Mouse (Mus musculus): ENCODE measurements at regions not wholly inside any gene's neighbourhood (a gene's known extent, or its start where the extent isn't known, plus 50 kb on each side); places are given as distances from the start of the nearest gene placed in this dataset.

GRCm38 (mm10) chr8:33123061-33123587, 305.4 kb upstream of the 5930422O12Rik start:
- Histone ChIP-seq H3K36me3 (ENCODE audit: control insufficient read depth, insufficient read depth) (no peaks in the 10 kb centered on the region), H3K4me3 (ENCODE audit: low read depth, low read length) (no peak overlapping the region), H3K27me3 (replicated peaks; ENCODE audit: control insufficient read depth, insufficient read depth, low read length) (no peaks in the 10 kb centered on the region), H3K9ac (ENCODE audit: low read depth, low read length) (no peak overlapping the region), H3K4me1 (replicated peaks; ENCODE audit: control insufficient read depth, insufficient read depth, low read length) (no peaks in the 10 kb centered on the region), H3K9me3 (ENCODE audit: control insufficient read depth) (no peaks in the 10 kb centered on the region), H3K4me2 (replicated peaks; ENCODE audit: low read depth) (no peak overlapping the region), H3K27ac (ENCODE audit: low read depth, low read length) (no peak overlapping the region)
- TF ChIP-seq CTCF (IDR thresholded peaks at IDR 0.05; ENCODE audit: low read depth), result no peak
- WGBS, result 77% methylated on average over 3 of the region's 3 CpGs
- ATAC-seq, result no peak

- Histone ChIP-seq H3K9me3 (ENCODE audit: control insufficient read depth) (no peaks in the 10 kb centered on the region), H3K27ac (ENCODE audit: low read depth, low read length) (no peak overlapping the region), H3K4me2 (replicated peaks; ENCODE audit: low read depth) (no peak overlapping the region), H3K9ac (ENCODE audit: low read depth, low read length) (no peak overlapping the region), H3K4me3 (ENCODE audit: low read depth, low read length) (no peak overlapping the region), H3K4me1 (replicated peaks; ENCODE audit: control insufficient read depth, insufficient read depth, low read length) (no peaks in the 10 kb centered on the region), H3K27me3 (replicated peaks; ENCODE audit: control insufficient read depth, insufficient read depth, low read length) (no peaks in the 10 kb centered on the region), H3K36me3 (ENCODE audit: control insufficient read depth, insufficient read depth) (no peaks in the 10 kb centered on the region)
- ATAC-seq, result no peak
- WGBS, result 90% methylated on average over 2 of the region's 2 CpGs
- TF ChIP-seq CTCF (IDR thresholded peaks at IDR 0.05; ENCODE audit: low read depth), result no peak
Measured at GRCm38 (mm10) chr8:33126981-33127380, 301.5 kb upstream of the 5930422O12Rik start.

DNA sequence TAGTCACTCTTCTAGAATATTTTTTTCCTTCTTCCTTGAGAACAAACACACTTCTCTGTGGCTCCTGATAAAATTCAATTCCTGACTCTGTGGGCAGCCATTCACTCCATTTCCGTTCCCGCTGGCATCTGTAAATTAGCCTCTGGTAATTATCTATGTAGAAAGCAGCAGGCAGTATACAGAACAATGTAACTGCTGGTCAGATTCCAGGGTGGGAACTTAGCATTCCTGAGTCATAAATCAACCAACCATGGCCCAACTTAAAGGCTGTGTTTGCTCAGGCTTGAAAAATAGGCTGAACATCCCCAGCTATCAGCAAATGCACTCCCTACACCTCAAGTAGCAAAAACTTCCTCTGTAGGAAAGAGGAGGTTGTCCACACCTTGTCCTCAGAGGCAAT, 289.6 kb upstream of the 5930422O12Rik start:
- no peak overlapping the region for H3K4me2 ChIP-seq (replicated peaks; ENCODE audit: low read depth)
- H3K9ac ChIP-seq (ENCODE audit: low read depth, low read length), result no peak overlapping the region
- H3K27ac ChIP-seq (ENCODE audit: low read depth, low read length), result no peak overlapping the region
- WGBS, result 6% methylated on average over 2 of the region's 2 CpGs
- no peaks in the 10 kb centered on the region for H3K9me3 ChIP-seq (ENCODE audit: control insufficient read depth)
- H3K27me3 ChIP-seq (replicated peaks; ENCODE audit: control insufficient read depth, insufficient read depth, low read length), result no peaks in the 10 kb centered on the region
- no peaks in the 10 kb centered on the region for H3K4me1 ChIP-seq (replicated peaks; ENCODE audit: control insufficient read depth, insufficient read depth, low read length)
- H3K4me3 ChIP-seq (ENCODE audit: low read depth, low read length), result no peak overlapping the region
- no peaks in the 10 kb centered on the region for H3K36me3 ChIP-seq (ENCODE audit: control insufficient read depth, insufficient read depth)
- TF ChIP-seq CTCF (IDR thresholded peaks at IDR 0.05; ENCODE audit: low read depth), result no peak
- no peak for ATAC-seq

DNA sequence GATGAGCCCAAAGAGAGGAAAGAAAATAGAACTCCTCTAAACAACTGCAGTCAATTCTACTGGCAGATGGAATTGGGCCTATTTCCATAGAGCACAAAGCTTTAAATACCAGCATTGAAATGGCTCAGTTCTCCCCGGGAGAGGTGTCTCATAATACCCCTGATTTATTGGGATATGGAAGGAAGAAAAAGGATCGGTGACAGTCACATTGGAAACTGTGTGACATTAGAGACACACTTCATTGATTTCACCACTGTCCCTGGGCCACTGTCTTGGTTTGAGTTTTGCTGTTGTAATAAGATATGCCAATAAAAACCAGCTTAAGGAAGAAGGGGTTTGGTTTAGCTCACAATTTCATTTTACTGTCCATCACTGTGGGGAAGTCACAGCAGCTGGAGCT, 288.7 kb upstream of the 5930422O12Rik start:
- H3K4me3 ChIP-seq (ENCODE audit: low read depth, low read length), result no peak overlapping the region
- no peak for TF ChIP-seq CTCF (IDR thresholded peaks at IDR 0.05; ENCODE audit: low read depth)
- no peak for ATAC-seq

DNA sequence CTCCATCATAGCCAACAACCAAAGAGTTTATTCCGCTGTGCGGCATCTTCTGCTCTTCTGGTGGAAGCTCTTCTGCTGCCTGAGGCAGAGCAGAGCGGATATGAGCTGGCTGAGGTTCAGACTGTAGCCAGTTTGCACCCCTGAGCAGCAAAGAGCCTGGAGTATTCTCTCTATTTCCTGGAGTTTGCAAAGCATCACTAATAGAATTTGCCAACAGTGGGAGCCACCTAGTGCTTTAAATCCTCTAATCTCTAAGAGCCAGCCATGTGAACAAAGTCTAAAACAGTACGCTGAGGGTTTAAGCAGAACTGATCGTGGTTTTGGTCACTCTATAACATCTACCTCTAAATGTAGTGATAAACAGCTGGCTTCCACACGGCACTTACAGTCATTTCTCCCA, 250.9 kb upstream of the 5930422O12Rik start:
- Histone ChIP-seq H3K27me3 (replicated peaks; ENCODE audit: control insufficient read depth, insufficient read depth, low read length) (no peaks in the 10 kb centered on the region), H3K4me2 (replicated peaks; ENCODE audit: low read depth) (no peak overlapping the region), H3K36me3 (ENCODE audit: control insufficient read depth, insufficient read depth) (no peaks in the 10 kb centered on the region), H3K27ac (ENCODE audit: low read depth, low read length) (no peak overlapping the region), H3K9me3 (ENCODE audit: control insufficient read depth) (no peaks in the 10 kb centered on the region), H3K4me1 (replicated peaks; ENCODE audit: control insufficient read depth, insufficient read depth, low read length) (no peaks in the 10 kb centered on the region), H3K9ac (ENCODE audit: low read depth, low read length) (no peak overlapping the region), H3K4me3 (ENCODE audit: low read depth, low read length) (no peak overlapping the region)
- ATAC-seq, result no peak
- no peak for TF ChIP-seq CTCF (IDR thresholded peaks at IDR 0.05; ENCODE audit: low read depth)
- WGBS, result 85% methylated on average over 6 of the region's 6 CpGs

More for the DNA sequence above, 288.7 kb upstream of the 5930422O12Rik start:
- 79% methylated on average over 2 of the region's 2 CpGs for WGBS
- Histone ChIP-seq H3K9me3 (ENCODE audit: control insufficient read depth) (no peaks in the 10 kb centered on the region), H3K4me1 (replicated peaks; ENCODE audit: control insufficient read depth, insufficient read depth, low read length) (no peaks in the 10 kb centered on the region), H3K9ac (ENCODE audit: low read depth, low read length) (no peak overlapping the region), H3K4me2 (replicated peaks; ENCODE audit: low read depth) (no peak overlapping the region), H3K27ac (ENCODE audit: low read depth, low read length) (no peak overlapping the region), H3K36me3 (ENCODE audit: control insufficient read depth, insufficient read depth) (no peaks in the 10 kb centered on the region), H3K27me3 (replicated peaks; ENCODE audit: control insufficient read depth, insufficient read depth, low read length) (no peaks in the 10 kb centered on the region)

DNA sequence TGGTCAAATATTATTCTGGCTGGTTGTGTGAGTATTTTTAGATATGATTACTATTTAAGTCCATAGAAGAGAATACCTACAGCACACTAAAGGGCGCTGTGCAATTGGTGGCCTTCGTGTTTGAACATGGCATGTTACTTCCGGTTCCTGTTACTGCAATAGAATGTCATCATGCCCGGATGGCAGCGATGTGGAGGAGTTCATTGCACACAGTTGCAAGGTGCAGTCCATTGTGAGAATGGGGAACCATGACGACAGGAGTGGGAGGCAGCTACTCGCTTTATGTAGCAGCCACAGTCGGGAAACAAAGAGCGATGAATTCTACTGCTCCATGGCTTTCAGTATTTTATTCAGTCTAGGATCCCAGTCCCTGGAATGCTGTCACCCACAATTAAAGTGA, 245.5 kb upstream of the 5930422O12Rik start:
- no peak overlapping the region for H3K4me3 ChIP-seq (ENCODE audit: low read depth, low read length)
- no peaks in the 10 kb centered on the region for H3K4me1 ChIP-seq (replicated peaks; ENCODE audit: control insufficient read depth, insufficient read depth, low read length)
- no peaks in the 10 kb centered on the region for H3K9me3 ChIP-seq (ENCODE audit: control insufficient read depth)
- 88% methylated on average over 9 of the region's 9 CpGs for WGBS
- ATAC-seq, result no peak
- H3K36me3 ChIP-seq (ENCODE audit: control insufficient read depth, insufficient read depth), result no peaks in the 10 kb centered on the region
- H3K4me2 ChIP-seq (replicated peaks; ENCODE audit: low read depth), result no peak overlapping the region
- H3K9ac ChIP-seq (ENCODE audit: low read depth, low read length), result no peak overlapping the region
- TF ChIP-seq CTCF (IDR thresholded peaks at IDR 0.05; ENCODE audit: low read depth), result no peak
- no peak overlapping the region for H3K27ac ChIP-seq (ENCODE audit: low read depth, low read length)
- H3K27me3 ChIP-seq (replicated peaks; ENCODE audit: control insufficient read depth, insufficient read depth, low read length), result no peaks in the 10 kb centered on the region

All from intestine, postnatal 0 days (tissue).